Mouse (Mus musculus): ENCODE measurements around the gene Ccdc148.

Ccdc148 gene

GRCm38 (mm10) chr2:59160605-59160963 is at the start of gene Ccdc148, which contains the start of gene Pkp4:
Gene Ccdc148 (minus strand): TSS chr2:59160683.
Gene Pkp4 (plus strand): TSS chr2:59160850.
- ATAC-seq (ENCODE audit: low TSS enrichment): peak; percentile 95

DNA sequence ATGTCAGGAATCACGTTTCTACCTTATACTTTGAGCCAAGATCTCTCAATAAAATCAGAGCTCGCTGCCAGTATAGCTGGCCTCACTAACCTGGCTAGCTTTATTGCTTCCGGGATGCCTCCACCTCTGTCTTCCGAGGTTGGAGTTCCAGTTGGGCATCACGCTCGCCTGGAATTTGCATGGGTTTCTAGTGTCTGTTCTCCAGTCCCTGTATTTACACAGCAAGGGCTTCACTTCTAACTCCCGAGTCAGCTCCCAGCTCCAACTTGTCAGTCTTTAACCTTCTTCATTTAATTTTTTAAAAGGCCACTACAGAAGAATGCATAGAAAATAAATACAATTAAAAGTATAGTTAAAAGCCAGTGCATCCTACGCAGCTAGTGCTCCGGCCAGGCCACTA is 47.8 kb upstream of the Ccdc148 start:
- no peak for ATAC-seq (ENCODE audit: low TSS enrichment)

- no peak for ATAC-seq (ENCODE audit: low TSS enrichment)
Observed at GRCm38 (mm10) chr2:59207725-59208124, 47.2 kb upstream of the Ccdc148 start.

DNA sequence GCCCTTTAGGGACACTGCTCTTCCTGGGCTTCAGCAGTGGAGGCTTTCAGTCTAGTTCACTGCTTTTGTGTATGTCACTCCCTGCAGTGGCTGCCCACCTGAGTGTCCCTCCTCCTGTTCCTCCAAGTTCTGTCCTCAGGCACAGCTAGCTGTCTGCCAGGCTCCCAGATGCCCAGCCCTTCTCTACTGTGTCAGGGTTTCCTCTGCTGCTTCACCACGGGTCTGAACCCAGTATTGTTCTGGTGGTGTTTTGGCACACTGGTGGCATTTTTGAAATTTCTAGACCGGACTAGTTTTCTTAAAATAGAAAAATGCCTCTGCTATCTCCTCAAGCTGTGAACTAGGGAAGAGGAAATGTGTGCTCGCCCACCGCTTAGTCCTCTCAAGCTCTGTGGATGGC is 46.8 kb upstream of the Ccdc148 start:
- peak; percentile 31; the same call in 1 of the 2 replicates for ATAC-seq (ENCODE audit: low TSS enrichment)

DNA sequence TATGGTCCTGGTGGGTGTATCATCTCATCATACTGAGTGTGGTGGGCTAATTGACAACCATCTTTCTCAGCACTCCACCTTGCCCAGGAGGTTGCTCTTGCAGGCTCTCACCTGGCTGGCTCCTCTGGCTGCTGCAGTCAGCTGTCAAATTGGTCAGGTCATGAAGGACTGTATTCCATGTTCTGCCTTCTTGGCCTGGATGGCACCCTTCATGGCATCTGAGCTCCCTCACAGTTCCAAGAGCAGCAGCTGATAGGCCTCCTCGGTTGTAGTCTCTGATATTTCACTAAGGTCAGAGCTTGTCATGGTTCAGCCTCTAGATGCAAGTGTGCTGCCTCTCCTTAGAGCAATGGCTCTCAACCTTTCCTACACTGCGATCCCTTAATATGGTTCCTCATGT is 45.7 kb upstream of the Ccdc148 start:
- ATAC-seq (ENCODE audit: low TSS enrichment): no peak

DNA sequence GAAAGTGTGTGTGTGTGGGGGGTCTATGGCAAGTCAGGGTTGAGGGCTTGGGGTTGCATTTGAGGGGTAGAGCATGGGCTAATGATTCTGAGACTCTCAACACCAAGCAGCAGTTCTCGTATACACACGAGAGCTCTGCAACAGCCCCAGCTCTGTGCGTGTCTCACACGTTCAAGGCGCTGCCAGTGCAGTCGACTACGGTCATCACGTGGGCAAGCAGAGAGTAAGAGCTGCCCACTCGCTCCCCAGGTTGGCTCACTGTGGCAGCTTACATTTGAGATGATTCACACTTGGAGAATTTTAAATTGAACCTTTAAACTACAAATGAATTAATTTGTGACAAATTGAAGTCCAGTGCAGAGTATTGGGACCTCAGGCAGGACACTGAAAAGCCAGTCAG is 44.6 kb upstream of the Ccdc148 start:
- ATAC-seq (ENCODE audit: low TSS enrichment): peak; percentile 75

DNA sequence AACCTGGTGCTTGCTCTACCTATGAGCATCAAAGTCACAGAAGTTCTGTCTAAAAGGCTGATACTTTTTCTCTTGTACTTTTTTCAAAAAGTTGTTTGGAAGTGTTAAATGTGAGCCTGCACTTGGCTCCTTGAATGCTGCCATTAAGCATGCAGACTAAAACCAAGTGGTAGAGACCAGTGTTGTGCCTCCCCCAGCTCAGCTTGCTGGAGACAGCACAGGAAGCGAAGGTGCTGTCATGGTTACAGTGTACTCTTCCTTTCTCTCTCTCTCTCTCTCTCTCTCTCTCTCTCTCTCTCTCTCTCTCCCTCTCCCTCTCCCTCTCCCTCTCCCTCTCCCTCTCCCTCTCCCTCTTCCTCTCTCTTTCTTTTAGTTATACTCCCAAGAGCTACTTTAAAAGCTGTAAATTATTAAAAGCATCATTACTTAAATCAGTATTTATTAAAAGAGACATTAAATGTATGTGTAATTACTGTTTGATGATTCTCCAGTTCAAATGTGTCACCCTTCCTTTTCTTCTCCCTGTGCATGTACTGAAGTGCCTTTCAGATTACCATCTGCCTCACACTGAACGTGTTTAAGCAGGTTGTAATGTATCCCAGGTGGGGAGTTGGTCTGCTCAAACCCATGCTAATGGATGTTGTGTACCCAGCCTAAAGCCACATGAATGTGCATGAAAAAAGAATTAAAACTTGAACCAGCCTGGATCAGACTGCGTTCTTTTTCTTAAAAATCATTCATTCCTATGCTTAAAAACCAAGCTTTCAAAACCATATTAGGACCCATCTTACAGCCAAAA is 43.3 kb upstream of the Ccdc148 start:
- no peak for ATAC-seq (ENCODE audit: low TSS enrichment)

- peak; percentile 45; the same call in 1 of the 2 replicates for ATAC-seq (ENCODE audit: low TSS enrichment)
Observed at GRCm38 (mm10) chr2:59202930-59203329, 42.4 kb upstream of the Ccdc148 start.

DNA sequence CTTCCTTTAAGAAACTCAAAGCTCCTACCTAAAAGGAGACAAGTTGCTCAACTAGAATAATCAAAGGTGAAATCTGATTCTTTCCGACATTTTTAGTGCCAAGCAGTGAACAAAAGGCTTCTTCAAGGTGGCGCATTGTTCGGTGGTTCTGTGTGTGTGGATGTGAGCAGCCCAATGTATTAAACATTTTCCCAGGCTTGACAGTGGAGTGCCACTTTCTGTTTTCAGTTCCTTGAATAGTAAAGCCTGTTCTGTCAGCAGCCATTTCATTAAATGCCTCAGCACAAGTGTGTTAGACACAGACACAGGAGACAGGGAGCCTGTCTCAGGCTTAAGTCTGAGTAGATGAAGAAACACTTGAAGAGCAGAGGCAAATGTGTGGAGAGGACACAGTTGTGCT is 40.0 kb upstream of the Ccdc148 start:
- peak; percentile 39; the same call in 1 of the 2 replicates for ATAC-seq (ENCODE audit: low TSS enrichment)

GRCm38 (mm10) chr2:59199476-59199976 is 39.0 kb upstream of the Ccdc148 start:
- ATAC-seq (ENCODE audit: low TSS enrichment): no peak

- no peak for ATAC-seq (ENCODE audit: low TSS enrichment)
Observed at GRCm38 (mm10) chr2:59197156-59197555, 36.7 kb upstream of the Ccdc148 start.

DNA sequence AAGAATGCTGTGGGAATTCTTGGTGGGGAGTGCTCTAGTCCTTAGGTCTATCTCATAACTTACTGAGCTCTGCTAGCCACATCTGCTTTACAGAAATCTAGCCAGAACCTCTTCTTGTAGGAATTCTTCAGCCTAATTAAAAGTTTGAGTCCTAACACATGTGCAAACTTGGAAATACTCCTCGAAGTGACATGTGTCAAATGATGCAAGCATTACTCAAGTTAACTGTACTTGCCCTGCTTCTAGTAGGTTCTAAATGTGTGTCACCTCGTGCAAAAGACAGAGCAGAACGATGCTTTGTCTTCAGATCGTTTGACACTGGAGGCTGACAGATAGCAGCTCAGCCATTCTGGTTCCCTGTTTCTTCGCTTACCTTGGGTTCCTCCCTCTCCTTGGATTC is 32.6 kb upstream of the Ccdc148 start:
- ATAC-seq (ENCODE audit: low TSS enrichment): peak; percentile 17; the same call in 1 of the 2 replicates

GRCm38 (mm10) chr2:59191466-59191865 is 31.0 kb upstream of the Ccdc148 start:
- ATAC-seq (ENCODE audit: low TSS enrichment): no peak

DNA sequence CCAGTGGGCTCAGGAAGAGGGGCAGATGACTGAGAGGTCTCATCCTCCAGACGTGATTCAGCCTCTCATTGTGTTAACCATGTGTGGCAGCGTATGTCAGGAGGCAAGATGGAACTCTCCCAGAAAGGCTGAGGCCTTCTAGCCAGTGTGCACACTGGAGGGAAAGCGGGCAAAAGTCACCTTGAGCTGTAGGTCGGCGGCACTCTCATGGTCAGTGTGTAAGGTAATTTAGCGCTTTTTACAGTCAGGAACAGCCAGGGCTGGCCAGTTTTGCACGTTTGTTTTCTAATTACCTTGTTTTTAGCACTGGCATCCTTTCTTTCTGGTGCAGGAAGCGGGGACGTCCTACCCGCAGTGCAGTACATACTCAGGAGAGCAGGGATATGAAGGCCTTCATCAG is 29.7 kb upstream of the Ccdc148 start:
- no peak for ATAC-seq (ENCODE audit: low TSS enrichment)

DNA sequence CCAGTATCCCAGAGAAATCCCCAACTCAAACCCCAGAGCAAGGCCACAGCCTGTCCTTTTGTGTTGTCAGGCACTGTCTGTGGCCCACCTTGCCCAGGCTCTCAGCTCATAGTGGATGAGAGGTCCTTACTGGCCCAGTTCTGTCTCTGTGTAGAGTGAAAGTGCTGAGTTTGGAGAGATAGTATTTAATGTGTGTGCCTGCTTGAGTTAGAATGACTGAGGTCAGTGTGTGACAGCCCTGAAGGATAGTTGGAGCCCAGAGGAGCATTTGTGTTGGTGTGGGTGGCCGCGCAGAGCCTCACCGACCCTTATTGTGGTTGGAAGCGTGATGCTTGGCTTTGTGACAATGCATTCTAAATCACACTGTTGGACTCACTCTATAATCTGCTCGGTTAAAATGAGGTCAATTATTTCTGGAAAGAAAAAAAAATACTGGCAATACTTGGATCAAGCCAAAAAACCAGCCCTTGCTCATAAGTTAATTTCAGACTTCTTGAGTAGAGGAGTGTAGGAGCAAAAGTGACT is 29.2 kb upstream of the Ccdc148 start:
- no peak for ATAC-seq (ENCODE audit: low TSS enrichment)

DNA sequence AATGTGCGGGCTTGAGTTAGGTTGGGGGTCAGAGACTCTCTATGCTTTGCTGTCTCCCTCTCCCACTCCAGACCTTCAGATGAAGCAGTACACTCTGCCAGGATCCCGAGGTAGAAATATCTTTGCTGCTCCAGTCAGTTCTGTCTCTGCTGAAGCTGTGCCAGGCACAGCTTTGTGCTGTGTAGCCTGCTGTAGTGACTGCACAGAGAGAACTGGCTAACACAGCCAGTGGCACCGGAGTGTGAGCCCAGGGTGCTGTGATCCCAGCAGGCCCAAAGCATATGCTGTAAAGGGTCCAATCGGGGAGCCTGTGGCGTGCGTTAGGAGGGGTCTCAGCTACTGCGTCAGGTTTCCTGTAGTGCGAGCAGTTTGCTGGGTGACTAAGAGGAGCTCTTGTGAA is 27.8 kb upstream of the Ccdc148 start:
- peak; percentile 66 for ATAC-seq (ENCODE audit: low TSS enrichment)

- no peak for ATAC-seq (ENCODE audit: low TSS enrichment)
Observed at GRCm38 (mm10) chr2:59186966-59187365, 26.5 kb upstream of the Ccdc148 start.

DNA sequence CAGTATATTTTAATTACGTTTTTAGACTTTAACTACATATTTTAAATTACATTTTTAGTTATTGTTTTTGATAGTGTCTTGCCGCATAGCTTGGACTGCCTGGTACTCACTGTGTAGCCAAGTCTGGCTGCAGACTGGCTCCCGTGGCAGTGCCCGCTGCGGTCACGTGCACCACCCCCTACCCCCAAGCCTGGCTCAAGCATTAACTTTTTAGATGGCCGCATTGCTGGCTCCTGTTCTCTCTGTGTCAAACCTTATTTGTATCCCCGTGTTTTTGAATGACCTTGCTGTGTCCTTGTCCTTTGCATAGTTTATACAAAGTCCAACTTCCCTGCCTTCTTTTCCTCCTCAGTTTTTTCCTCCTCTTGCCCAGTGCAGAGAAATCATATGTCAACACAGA is 25.6 kb upstream of the Ccdc148 start:
- ATAC-seq (ENCODE audit: low TSS enrichment): no peak

DNA sequence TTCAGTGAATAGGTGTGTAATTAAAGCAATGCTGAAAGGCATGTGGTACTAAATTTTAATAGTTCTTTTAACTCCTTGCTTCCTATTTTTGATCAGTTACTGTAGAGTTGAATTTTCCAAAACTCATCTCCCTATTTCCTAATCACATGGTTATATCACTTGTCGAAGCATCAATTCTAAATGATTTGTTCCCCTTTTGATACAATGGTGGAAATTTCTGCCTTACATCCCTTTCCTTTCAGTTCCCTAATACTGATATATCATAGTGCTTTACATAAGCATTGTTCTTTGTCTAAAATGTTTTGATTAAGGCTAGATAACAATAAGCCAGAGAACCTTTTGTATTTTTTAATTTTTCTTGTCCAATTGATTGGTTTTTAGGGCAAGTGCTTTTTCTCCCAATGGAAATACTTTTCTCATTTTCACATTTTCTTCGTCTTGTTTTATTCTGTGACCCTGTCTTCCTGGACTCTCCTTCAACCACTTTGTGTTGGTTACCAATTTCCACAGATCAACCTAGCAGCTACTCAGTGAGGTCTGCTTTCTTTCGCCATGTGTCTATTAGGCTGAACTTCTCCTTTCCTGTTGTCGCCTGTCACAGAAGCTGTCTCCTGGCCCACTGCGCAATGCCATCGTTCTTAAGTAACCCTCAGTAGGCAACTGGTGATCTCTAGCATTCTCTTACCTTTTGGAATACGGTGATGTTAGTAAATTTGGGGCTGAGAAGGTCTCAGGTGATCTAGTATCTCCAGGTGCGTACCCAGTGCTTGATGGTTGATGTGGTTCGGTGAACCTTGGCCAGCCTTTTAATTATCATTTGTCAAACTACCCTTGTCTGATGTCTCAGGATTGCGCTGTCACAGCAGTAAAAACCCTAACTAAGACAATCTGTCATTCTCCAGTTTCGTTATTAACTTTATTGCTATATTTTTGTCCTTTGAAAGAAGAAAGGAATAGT is 23.9 kb upstream of the Ccdc148 start:
- ATAC-seq (ENCODE audit: low TSS enrichment): no peak

DNA sequence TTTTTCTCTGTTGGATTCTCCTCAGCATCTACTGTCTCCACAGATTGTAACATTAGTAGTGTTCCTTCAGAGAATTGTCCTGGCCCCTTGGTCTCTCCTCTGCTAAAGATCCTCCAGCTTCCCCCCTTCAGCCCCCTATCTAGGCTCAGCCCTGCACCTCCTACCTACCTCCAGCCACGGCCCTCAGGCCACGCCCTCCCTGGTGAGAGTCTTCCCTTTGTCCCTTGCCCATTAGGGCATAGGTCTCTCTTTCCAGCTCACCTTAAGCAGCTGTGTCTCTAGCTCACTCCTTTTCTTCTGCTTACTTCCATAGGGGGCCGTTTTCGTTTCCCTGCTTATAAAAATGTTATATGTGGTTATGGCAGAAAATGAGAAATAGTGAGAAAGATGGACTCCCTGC is 23.1 kb upstream of the Ccdc148 start:
- no peak for ATAC-seq (ENCODE audit: low TSS enrichment)

GRCm38 (mm10) chr2:59181321-59182113 is 21.0 kb upstream of the Ccdc148 start:
- peak; percentile 70 for ATAC-seq (ENCODE audit: low TSS enrichment)

Data from frontal cortex, adult (tissue).